Mouse (Mus musculus) bone marrow, adult 2 months (tissue): ENCODE results near the gene Adgrb3.

Experiments
- CTCF ChIP-seq: fragments of 200-500 bp; IDR thresholded peaks from 2 replicates; pipeline ENCODE4 v1.5.1; 2011; ENCODE audit warnings: low read length, control low read depth; ENCODE audit not compliant: control insufficient read depth, insufficient read depth
- POLR2A ChIP-seq: fragments of 200-500 bp; IDR thresholded peaks from 2 replicates; pipeline ENCODE4 v1.6.1; 2011; ENCODE audit warnings: low read depth, mild to moderate bottlenecking, control low read depth, low read length, borderline replicate concordance; ENCODE audit not compliant: control insufficient read depth

- no peak for TF ChIP-seq POLR2A
- no peak for TF ChIP-seq CTCF
Measured at GRCm38 (mm10) chr1:25491503-25491902, 338.0 kb downstream of the Adgrb3 start.
